ENCODE assay signal across 25 mouse cellular contexts in the genomic region with DNA sequence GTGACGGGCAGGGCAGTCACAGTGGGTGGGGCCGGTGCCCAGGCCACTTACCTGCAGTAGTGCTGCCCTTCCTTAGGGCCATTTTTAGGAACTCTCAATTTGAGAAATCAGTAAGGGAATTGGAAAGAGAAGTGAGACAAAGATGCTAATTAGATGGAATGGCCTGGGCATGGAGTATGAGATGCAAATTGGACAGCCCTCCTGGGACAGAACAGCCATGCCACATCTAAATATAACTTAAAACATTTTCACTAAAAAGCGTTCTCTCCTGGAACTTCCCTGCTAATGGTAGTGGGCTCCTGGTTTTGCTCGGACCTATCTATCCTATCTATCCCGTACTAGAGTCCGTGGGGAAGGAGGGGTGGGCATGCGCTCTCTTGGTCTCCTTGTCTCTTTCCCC. TPM values are rescaled to one million over a fixed set of nuclear protein-coding genes. Genes with fewer than 3 reads are reported as not detected.
A peak's percentile ranks its signal among the peaks of the same experiment; 100 is the strongest.
DNase-seq lines count a peak whose midpoint lies in the region; TF ChIP-seq lines count a peak whose summit lies in the region.
"Had no signal": no experiment of that assay in that cellular context is flagged by ENCODE, and none has a peak within 500 bp of the region (broad histone marks: within the 10 kb centered on the region; RNA-seq: fewer than 3 reads in every experiment).

No protein-coding gene starts in this region.

- no peaks in the 10 kb centered on the region for H3K9me3 ChIP-seq in CH12.LX (replicated peaks; ENCODE audit: low read length)
- H3K9me3 ChIP-seq in hindbrain, embryonic 10.5 days = no peaks in the 10 kb centered on the region
- H3K9me3 ChIP-seq: embryonic facial prominence, embryonic 13.5 days; embryonic facial prominence, embryonic 15.5 days; forebrain, embryonic 10.5 days; forebrain, embryonic 12.5 days; G1E had no signal

- WGBS in bone marrow, adult 2 months = 79% methylated on average over 7 of the region's 7 CpGs
- 89% methylated on average over 7 of the region's 7 CpGs for WGBS in hindbrain, embryonic 10.5 days

- H3K27ac ChIP-seq in CH12.LX (ENCODE audit: insufficient read depth, low read depth) = peak overlapping the region; percentile 94
- 0 out of 2 replicates have a peak overlapping the region, but pooled peaks have one; percentile 9 for H3K27ac ChIP-seq in bone marrow, adult 2 months (ENCODE audit: control insufficient read depth, insufficient read depth, low read depth, low read length, poor library complexity)
- H3K27ac ChIP-seq in hindbrain, embryonic 10.5 days = no peak overlapping the region
- H3K27ac ChIP-seq: embryonic facial prominence, embryonic 13.5 days; embryonic facial prominence, embryonic 15.5 days; forebrain, embryonic 10.5 days; forebrain, embryonic 12.5 days had no signal

- TF ChIP-seq CTCF in CH12.LX (conservative IDR thresholded peaks at IDR 0.05 in 1 of 2, IDR thresholded peaks at IDR 0.05 in 1 of 2; ENCODE audit: low read depth in 2 of 2, low read length in 2 of 2) = no peak
- no peak for TF ChIP-seq CTCF in bone marrow, adult 2 months (IDR thresholded peaks at IDR 0.05; ENCODE audit: control insufficient read depth, insufficient read depth, low read length)

- peaks cover 40% of the 10 kb centered on the region for H3K79me2 ChIP-seq in CH12.LX (replicated peaks; ENCODE audit: control insufficient read depth, extremely low read depth, insufficient read depth, poor library complexity, severe bottlenecking)

- 0 out of 2 replicates have a peak, but pooled peaks have one; percentile 30 for TF ChIP-seq POLR2A in CH12.LX (IDR thresholded peaks at IDR 0.05; ENCODE audit: low read depth, low read length)
- no peak for TF ChIP-seq POLR2A in bone marrow, adult 2 months (IDR thresholded peaks at IDR 0.05; ENCODE audit: borderline replicate concordance, control insufficient read depth, low read depth, low read length)

- dilution Hi-C loops in CH12.LX (cut with MboI; ENCODE audit: extremely low pct_ligation_motif_present, extremely low pct_unique_long_range_greater_than_20kb, low sequenced_read_pairs) = no loop called here

- H3K36me3 ChIP-seq in CH12.LX (replicated peaks in 1 of 2; ENCODE audit: control insufficient read depth in 1 of 2, insufficient read depth in 1 of 2, low read length in 1 of 2) = peaks cover 18 to 42% of the 10 kb centered on the region in 2 experiments
- H3K36me3 ChIP-seq in hindbrain, embryonic 10.5 days = peaks cover 38% of the 10 kb centered on the region

- peaks cover 23 to 52% of the 10 kb centered on the region in 2 experiments for H3K4me1 ChIP-seq in CH12.LX (ENCODE audit: control insufficient read depth in 1 of 2, insufficient read depth in 2 of 2)
- H3K4me1 ChIP-seq in bone marrow, adult 2 months (ENCODE audit: control insufficient read depth, insufficient read depth, low read length) = peaks cover 4% of the 10 kb centered on the region
- H3K4me1 ChIP-seq in hindbrain, embryonic 10.5 days (replicated peaks) = peaks cover 13% of the 10 kb centered on the region

- TF ChIP-seq RAD21 in CH12.LX (IDR thresholded peaks at IDR 0.05; ENCODE audit: low read depth, low read length) = peak; percentile 6

- peak overlapping the region; percentile 63 for H3K4me2 ChIP-seq in CH12.LX (ENCODE audit: insufficient read depth, low read depth, poor library complexity, severe bottlenecking)
- H3K4me2 ChIP-seq: embryonic facial prominence, embryonic 13.5 days; embryonic facial prominence, embryonic 15.5 days; forebrain, embryonic 12.5 days had no signal

- in situ Hi-C loops in CH12.LX (cut with MboI; ENCODE audit: low pct_ligation_motif_present, low pct_unique_long_range_greater_than_20kb, low sequenced_read_pairs) = no loop called here

- peak; percentile 23 to 31 for DNase-seq in spleen, adult 18-20 months
- no peak for DNase-seq in spleen, postnatal 10 days (ENCODE audit: low spot score in 2 of 2)
- DNase-seq in B cell, adult 2 months = peak; percentile 25 to 27
- DNase-seq in CH12.LX (ENCODE audit: extremely low read depth) = peak; percentile 82
- no peak for DNase-seq in layer of hippocampus, adult 11-12 months (ENCODE audit: low spot score)
- DNase-seq in lung, postnatal 4 days = no peak
- no peak for DNase-seq in hindbrain, embryonic 10.5 days (ENCODE audit: low spot score)
- DNase-seq: adrenal gland, adult 8-10 months; adrenal gland, postnatal 14 days; adrenal gland, postnatal 36 days; cerebellum, adult 11 months; cerebellum, adult 18-20 months; cerebellum, adult 8-10 months; cerebellum, adult 9-11 months; cerebellum, postnatal 14 days; cerebellum, postnatal 36 days; embryo, embryonic 11 days had no signal

- no peaks in the 10 kb centered on the region for H3K27me3 ChIP-seq in CH12.LX (replicated peaks)
- H3K27me3 ChIP-seq in hindbrain, embryonic 10.5 days (ENCODE audit: insufficient read depth, poor library complexity, severe bottlenecking) = no peaks in the 10 kb centered on the region
- H3K27me3 ChIP-seq: embryonic facial prominence, embryonic 13.5 days; embryonic facial prominence, embryonic 15.5 days; forebrain, embryonic 12.5 days; Patski had no signal

- peak overlapping the region; percentile 1 to 12 (median 10) for H3K4me3 ChIP-seq in CH12.LX (replicated peaks in 1 of 3; ENCODE audit: low read depth in 2 of 3, low read length in 2 of 3, poor library complexity in 1 of 3)
- H3K4me3 ChIP-seq in bone marrow, adult 2 months (replicated peaks; ENCODE audit: control insufficient read depth, low read depth, low read length) = no peak overlapping the region
- H3K4me3 ChIP-seq in hindbrain, embryonic 10.5 days = no peak overlapping the region
- H3K4me3 ChIP-seq: embryonic facial prominence, embryonic 13.5 days; embryonic facial prominence, embryonic 15.5 days; erythroblast, embryonic 14.5 days; forebrain, embryonic 10.5 days; forebrain, embryonic 12.5 days had no signal

- TF ChIP-seq EP300 in CH12.LX (IDR thresholded peaks at IDR 0.05; ENCODE audit: low read length) = peak; percentile 99

- peak overlapping the region; percentile 23 for H3K9ac ChIP-seq in CH12.LX (ENCODE audit: insufficient read depth, low read depth)
- H3K9ac ChIP-seq: embryonic facial prominence, embryonic 13.5 days; embryonic facial prominence, embryonic 15.5 days; forebrain, embryonic 12.5 days had no signal

TF ChIP-seq in CH12.LX, 34 proteins besides CTCF, POLR2A, EP300 and RAD21 (continues in another document):
- TF ChIP-seq HCFC1 (IDR thresholded peaks at IDR 0.05; ENCODE audit: low read depth, low read length) = peak; percentile 59
- no peak for TF ChIP-seq POLR2AphosphoS2 (IDR thresholded peaks at IDR 0.05; ENCODE audit: low read depth, low read length)
- TF ChIP-seq MAX (IDR thresholded peaks at IDR 0.05; ENCODE audit: low read length) = peak; percentile 82
- 0 out of 2 replicates have a peak, but pooled peaks have one; percentile 3 for TF ChIP-seq ZC3H11A (IDR thresholded peaks at IDR 0.05; ENCODE audit: low read depth, low read length)
- TF ChIP-seq MAFK (IDR thresholded peaks at IDR 0.05; ENCODE audit: insufficient replicate concordance, low read length) = peak; percentile 88
- TF ChIP-seq ETS1 (conservative IDR thresholded peaks at IDR 0.05; ENCODE audit: low read depth, low read length) = peak; percentile 95
- TF ChIP-seq ZKSCAN1 (IDR thresholded peaks at IDR 0.05; ENCODE audit: borderline replicate concordance, low read depth, low read length) = no peak
- TF ChIP-seq ZMIZ1 (IDR thresholded peaks at IDR 0.05; ENCODE audit: low read depth, low read length) = peak; percentile 87
- peak; percentile 35 for TF ChIP-seq SMC3 (IDR thresholded peaks at IDR 0.05; ENCODE audit: low read depth, low read length)
- peak; percentile 88 for TF ChIP-seq MYC (IDR thresholded peaks at IDR 0.05; ENCODE audit: low read depth, low read length)
- TF ChIP-seq RCOR1 (conservative IDR thresholded peaks at IDR 0.05; ENCODE audit: low read depth, low read length) = peak; percentile 97
- no peak for TF ChIP-seq USF1 (IDR thresholded peaks at IDR 0.05; ENCODE audit: low read depth, low read length)
- peak; percentile 97 for TF ChIP-seq MAZ (IDR thresholded peaks at IDR 0.05; ENCODE audit: low read depth, low read length)
- TF ChIP-seq TBP (conservative IDR thresholded peaks at IDR 0.05; ENCODE audit: low read depth, low read length) = peak; percentile 62; the same call in 1 of the 2 replicates
- peak; percentile 66; the same call in 1 of the 2 replicates for TF ChIP-seq ELF1 (IDR thresholded peaks at IDR 0.05; ENCODE audit: low read depth, low read length)
- no peak for TF ChIP-seq UBTF (IDR thresholded peaks at IDR 0.05; ENCODE audit: low read depth, low read length)
- TF ChIP-seq IRF4 (IDR thresholded peaks at IDR 0.05; ENCODE audit: low read depth, low read length) = peak; percentile 99
- no peak for TF ChIP-seq PAX5 (IDR thresholded peaks at IDR 0.05; ENCODE audit: low read length)
- peak; percentile 99 for TF ChIP-seq MEF2A (IDR thresholded peaks at IDR 0.05; ENCODE audit: borderline replicate concordance, low read depth, low read length)
- TF ChIP-seq MXI1 (IDR thresholded peaks at IDR 0.05; ENCODE audit: low read depth, low read length) = peak; percentile 71
- TF ChIP-seq SIN3A (IDR thresholded peaks at IDR 0.05; ENCODE audit: low read length) = peak; percentile 94
- 0 out of 2 replicates have a peak, but pooled peaks have one; percentile 60 for TF ChIP-seq CHD1 (IDR thresholded peaks at IDR 0.05; ENCODE audit: low read depth, low read length)
- TF ChIP-seq NRF1 (IDR thresholded peaks at IDR 0.05; ENCODE audit: low read depth, low read length) = no peak; the same call in 1 of the 2 replicates
- TF ChIP-seq JUN (IDR thresholded peaks at IDR 0.05; ENCODE audit: insufficient read depth, low read depth, low read length) = peak; percentile 80
- TF ChIP-seq CHD2 (IDR thresholded peaks at IDR 0.05; ENCODE audit: low read length) = peak; percentile 91
- TF ChIP-seq TCF12 (IDR thresholded peaks at IDR 0.05; ENCODE audit: low read depth, low read length) = peak; percentile 97

RNA-seq across cellular contexts. Expression of gene Qrsl1, which starts 3.3 kb away (rescaled TPM):
- total RNA-seq in CH12.LX (2012; rRNA removed) (41.8 and 44.0 TPM in 2 replicates), CH12.LX (2014; rRNA removed) (46.8 and 55.3 TPM in 2 replicates)
- polyA plus RNA-seq in CH12.LX (2012; ENCODE audit: insufficient read length, low read depth) = 47.1 and 49.5 TPM in 2 replicates
- polyA plus RNA-seq in bone marrow, adult 2 months (2011; ENCODE audit: insufficient read depth, insufficient read length, low replicate concordance, missing spikeins) = 6.2 and 10.4 TPM in 2 replicates
- 24.8 and 27.9 TPM in 2 replicates for polyA plus RNA-seq in hindbrain, embryonic 10.5 days (2016; fragmentation: Nextera tagmentation; extraction: Ambion mirVana)

RNA-seq across cellular contexts. Expression of gene Rtn4ip1, which starts 3.3 kb away (rescaled TPM):
- total RNA-seq in CH12.LX (2012; rRNA removed) = 24.7 and 30.2 TPM in 2 replicates
- total RNA-seq in CH12.LX (2014; rRNA removed) = 11.5 and 12.0 TPM in 2 replicates
- 63.6 and 68.3 TPM in 2 replicates for polyA plus RNA-seq in CH12.LX (2012; ENCODE audit: insufficient read length, low read depth)
- 8.6 and 15.5 TPM in 2 replicates for polyA plus RNA-seq in bone marrow, adult 2 months (2011; ENCODE audit: insufficient read depth, insufficient read length, low replicate concordance, missing spikeins)
- 17.5 and 20.2 TPM in 2 replicates for polyA plus RNA-seq in hindbrain, embryonic 10.5 days (2016; fragmentation: Nextera tagmentation; extraction: Ambion mirVana)

Comparison
In these comparisons a context has a peak if more than half of its experiments do, and no peak if none do; other contexts are left out.
1. DNase-seq: peak in spleen, adult 18-20 months (2 of 2), B cell, adult 2 months (2 of 2) and CH12.LX (single experiment); none in spleen, postnatal 10 days (0 of 2), layer of hippocampus, adult 11-12 months (single experiment), lung, postnatal 4 days (0 of 2) and hindbrain, embryonic 10.5 days (single experiment).
2. H3K4me3 ChIP-seq: peak in CH12.LX (3 of 3); none in bone marrow, adult 2 months (single experiment) and hindbrain, embryonic 10.5 days (single experiment).